Mouse (Mus musculus): Measurements from ENCODE around the gene Edn2.

DNA sequence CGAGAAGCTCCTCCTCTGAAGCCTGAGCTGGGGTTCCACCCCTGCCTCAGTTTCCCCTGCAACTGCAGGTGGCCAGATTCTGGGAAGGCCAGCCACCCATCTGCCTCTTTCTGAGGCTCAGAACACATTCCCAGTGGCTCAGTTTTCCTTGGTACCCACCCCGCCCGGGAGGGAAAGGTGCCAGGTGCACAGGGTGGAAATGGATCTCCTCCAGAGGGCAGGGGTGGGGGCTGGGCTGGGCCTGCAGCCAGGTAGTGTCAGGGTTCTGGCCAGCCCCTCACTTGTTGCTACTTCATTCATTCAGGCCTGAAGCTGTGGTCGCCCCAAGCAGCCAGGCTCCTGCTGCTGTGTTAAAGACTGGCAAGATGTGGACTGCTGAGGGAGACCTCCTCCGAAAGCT lies 3.3 kb downstream of the Edn2 start:
- TF ChIP-seq POLR2A (IDR thresholded peaks at IDR 0.05; ENCODE audit: low read depth, low read length) = no peak
- no peak for TF ChIP-seq CTCF (IDR thresholded peaks at IDR 0.05; ENCODE audit: extremely low read depth, insufficient read depth, insufficient read length, insufficient replicate concordance)

All from spleen, adult 2 months (tissue).